Mouse (Mus musculus): ENCODE measurements around the gene Ap1g2.

The Ap1g2 gene

GRCm38 (mm10) chr14:55089199-55089947 lies 17.0 kb downstream of the Ap1g2 start:
- no peak for DNase-seq (ENCODE audit: low read depth)

DNA sequence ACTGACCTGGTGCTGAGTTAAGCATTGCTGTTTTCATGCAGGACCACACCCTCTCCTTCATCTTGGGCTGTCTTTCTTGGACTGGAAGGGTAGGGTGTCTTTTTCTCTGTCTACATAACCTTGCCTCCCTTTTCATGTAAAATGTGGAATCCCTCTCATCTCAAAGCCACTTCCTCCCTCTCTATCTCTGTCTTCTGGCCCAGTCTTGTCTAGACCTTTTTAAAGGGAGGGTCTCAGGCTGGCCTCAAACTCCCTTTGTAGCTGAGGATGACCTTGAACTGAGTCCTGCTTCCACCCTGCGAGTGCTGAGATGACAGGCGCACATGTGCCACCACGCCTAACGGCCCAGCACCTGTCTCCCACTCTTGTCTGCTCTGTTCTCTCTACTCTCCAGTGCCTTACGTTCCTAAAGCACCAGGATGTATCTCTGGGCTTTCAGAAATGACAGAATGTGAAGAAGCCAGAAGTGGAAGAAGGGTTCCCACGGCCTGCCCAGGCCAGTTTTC lies 20.3 kb downstream of the Ap1g2 start:
- DNase-seq (ENCODE audit: low read depth): no peak

- DNase-seq (ENCODE audit: low read depth): no peak
Observed at GRCm38 (mm10) chr14:55085324-55086008, 20.9 kb downstream of the Ap1g2 start.

GRCm38 (mm10) chr14:55083481-55083880 lies 22.9 kb downstream of the Ap1g2 start:
- no peak for DNase-seq (ENCODE audit: low read depth)

DNA sequence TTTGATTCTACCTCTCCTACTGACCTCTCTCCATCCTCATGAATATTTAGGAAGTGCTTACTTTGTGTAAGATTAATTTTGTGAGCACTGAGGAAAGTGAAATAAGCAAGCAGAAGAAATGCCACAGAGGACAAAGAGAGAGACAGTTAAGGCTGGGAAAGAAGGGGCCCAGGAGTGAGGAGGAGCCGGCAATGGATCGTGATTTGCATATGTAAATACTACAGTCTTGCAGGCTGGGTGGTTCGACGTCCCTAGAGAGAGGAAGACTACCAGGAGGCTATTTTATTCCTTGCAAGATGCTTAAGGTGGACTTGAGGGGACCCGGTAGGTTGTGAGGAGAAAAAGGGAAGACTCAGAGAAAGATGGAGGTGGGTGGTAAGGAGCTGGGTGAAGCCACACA lies 25.3 kb downstream of the Ap1g2 start:
- no peak for DNase-seq (ENCODE audit: low read depth)

GRCm38 (mm10) chr14:55079214-55079970 lies 27.0 kb downstream of the Ap1g2 start:
- DNase-seq (ENCODE audit: low read depth): no peak

GRCm38 (mm10) chr14:55078366-55078989 lies 27.9 kb downstream of the Ap1g2 start:
- no peak for DNase-seq (ENCODE audit: low read depth)

- DNase-seq (ENCODE audit: low read depth): no peak
Observed at GRCm38 (mm10) chr14:55077481-55078365, 28.7 kb downstream of the Ap1g2 start.

DNA sequence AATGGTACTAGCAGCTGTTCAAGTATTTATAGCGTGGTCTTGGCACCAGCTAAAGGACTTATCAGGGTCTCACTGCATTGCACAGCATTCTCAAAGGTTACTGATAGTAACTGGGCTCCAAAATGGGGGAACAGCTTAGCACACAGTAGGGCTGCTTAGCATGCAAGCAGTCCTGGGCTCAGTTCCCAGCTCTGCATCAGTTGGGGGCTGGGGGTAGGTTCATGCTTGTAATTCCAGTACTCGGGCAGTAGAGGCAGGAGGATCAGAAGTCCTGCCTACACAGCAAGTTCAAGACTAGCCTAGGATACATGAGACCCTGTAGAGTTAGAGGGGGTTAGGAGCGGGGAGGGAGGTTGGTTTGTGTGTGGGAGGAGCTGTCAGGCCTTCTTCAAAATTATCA lies 29.4 kb downstream of the Ap1g2 start:
- no peak for DNase-seq (ENCODE audit: low read depth)

DNA sequence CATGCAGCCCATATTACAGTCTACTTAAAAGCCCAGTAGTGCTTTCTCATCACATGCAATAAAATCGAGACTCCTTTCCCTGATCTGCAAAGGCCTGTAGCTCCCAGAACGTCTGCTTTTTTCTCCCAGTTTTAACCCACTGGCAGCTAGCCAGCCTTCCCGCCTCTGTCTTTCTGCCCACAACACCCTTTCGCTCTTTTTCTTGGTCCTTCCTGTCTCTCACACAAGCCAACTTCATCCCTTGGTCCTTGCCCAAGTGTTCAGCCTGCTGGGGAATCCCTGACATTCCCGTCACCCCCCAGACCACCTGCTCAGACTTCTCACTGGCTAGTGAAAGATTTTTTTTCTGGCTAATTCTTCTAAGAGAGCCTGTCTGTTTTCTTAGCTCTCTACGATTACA lies 30.2 kb downstream of the Ap1g2 start:
- DNase-seq (ENCODE audit: low read depth): no peak

DNA sequence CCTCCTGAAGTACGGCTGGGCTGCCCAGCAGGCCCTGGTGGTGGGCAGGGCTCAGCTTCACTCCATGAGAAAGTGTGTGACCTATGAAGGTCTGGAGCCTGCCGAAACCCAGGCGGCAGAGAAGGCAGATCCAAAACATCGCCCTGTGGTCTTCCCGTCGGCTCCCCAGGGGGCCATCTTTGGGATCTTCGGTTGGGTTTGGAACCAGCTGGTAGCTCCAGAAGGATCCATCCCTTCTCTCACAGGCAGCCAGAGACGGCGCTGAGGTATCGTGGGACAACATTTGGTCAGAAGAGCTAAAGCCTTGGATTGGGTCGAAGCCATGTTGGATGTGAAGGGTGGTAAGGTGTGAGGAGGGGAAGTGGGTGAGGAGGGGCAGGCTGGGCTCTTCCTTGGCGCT lies 32.0 kb downstream of the Ap1g2 start:
- DNase-seq (ENCODE audit: low read depth): no peak

DNA sequence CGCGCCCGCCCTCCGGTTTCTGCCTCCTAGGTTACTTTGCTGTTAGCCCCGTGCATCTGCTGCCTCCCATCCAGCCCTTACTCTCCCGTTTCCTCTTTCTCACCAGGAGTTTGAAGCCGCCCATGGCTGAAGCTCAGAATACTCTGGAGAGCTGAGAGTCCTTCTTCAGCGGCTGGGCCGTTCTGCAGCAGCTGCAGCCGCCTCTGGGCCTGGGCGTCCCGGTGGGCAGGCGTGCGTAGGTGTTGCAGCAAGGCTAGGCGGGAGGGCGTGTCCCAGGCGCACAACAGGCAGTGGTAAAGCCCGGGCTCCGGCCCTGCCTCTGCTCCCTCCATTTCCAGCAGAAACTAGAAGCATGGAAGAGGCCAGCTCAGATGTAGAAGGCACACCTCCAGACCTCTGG lies 34.6 kb downstream of the Ap1g2 start:
- DNase-seq (ENCODE audit: low read depth): no peak

- DNase-seq (ENCODE audit: low read depth): no peak
Observed at GRCm38 (mm10) chr14:55066042-55066441, 40.4 kb downstream of the Ap1g2 start.

GRCm38 (mm10) chr14:55065391-55065790 lies 41.0 kb downstream of the Ap1g2 start:
- DNase-seq (ENCODE audit: low read depth): no peak

DNA sequence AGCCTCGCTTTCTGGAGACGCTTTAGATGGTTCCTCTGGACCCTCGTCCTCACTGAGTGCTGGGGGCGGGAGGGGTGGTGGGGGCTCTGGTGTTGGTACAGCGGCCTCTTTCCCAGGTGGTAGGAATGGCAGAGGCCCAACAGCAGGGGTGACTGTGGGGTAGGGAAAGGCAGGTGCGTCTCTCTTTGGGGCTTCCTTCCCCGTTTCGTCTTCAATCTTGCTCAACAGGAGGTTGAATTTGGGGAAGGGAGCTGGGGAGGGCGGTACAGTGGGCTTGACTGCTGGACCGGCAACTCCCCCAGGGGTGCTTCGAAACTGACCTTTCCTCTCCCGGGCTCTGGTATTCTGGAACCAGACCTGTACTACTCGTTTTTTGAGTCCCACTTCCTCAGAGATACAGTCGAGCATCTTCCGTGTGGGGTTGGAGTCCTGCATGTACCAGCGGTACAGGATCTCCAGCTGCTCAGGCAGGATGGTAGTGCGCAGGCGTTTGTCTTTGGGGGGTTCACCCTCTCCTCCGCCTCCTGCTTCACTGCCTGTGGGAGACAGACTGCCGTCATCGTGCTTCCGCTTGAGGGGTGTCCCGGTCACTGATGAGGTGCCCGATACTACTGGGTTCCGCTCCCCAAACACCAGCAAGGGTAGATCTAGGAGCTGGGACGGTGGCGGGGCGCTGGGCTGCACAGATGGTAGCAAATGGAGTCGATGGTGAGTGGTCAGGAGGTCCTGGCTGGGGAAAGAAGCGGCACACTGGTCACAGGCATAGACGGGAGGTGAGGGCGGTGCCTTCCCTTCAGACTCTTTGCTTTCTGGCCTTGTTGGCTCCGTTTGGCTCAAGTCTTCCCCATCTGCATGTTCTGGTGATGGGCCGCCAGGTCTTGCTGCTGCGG lies 41.7 kb downstream of the Ap1g2 start:
- no peak for DNase-seq (ENCODE audit: low read depth)

DNA sequence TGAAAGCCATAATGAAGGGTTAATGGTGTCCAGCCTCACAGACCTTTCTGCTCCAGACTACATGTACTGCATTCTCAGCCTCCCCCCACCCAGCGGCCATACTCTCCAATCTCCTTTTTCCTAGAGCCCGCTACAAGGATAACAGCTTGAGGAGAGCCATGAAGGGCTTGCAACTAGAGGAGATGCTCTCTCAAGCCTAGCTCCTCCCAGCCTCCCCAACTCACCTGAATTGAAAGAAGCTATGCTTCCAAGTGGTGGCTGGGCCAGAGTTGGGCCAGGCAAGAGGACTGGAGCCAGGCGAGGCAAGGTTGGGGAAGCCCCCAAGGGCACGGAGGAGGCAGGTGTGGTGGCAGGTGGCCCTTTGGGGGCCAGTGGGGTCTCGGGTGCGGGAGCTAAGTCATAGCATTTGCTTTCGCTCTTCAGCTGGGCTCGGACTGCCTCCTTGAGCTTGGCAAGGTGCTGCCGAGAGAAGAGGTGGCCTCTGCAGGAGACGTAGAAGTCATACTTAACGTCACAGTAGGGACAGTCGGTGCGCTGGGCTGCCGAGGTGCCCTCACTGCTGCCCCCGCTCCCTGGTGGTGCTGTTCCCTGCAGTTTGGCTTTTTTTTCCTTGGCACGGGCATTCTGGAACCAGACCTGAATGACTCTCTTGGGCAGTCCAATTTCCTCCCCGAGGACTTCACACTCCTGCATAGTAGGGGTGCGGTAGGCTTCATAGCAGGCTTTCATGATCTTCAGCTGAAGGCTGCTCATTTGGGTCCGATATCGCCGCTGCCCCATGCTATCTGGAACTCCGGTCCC lies 42.6 kb downstream of the Ap1g2 start:
- DNase-seq (ENCODE audit: low read depth): no peak

- no peak for DNase-seq (ENCODE audit: low read depth)
Observed at GRCm38 (mm10) chr14:55063117-55063516, 43.3 kb downstream of the Ap1g2 start.

GRCm38 (mm10) chr14:55062626-55063025 lies 43.8 kb downstream of the Ap1g2 start:
- DNase-seq (ENCODE audit: low read depth): no peak

GRCm38 (mm10) chr14:55061845-55062244 lies 44.5 kb downstream of the Ap1g2 start:
- DNase-seq (ENCODE audit: low read depth): no peak
